Mouse (Mus musculus): ENCODE data around the gene Tssc4.

DNA sequence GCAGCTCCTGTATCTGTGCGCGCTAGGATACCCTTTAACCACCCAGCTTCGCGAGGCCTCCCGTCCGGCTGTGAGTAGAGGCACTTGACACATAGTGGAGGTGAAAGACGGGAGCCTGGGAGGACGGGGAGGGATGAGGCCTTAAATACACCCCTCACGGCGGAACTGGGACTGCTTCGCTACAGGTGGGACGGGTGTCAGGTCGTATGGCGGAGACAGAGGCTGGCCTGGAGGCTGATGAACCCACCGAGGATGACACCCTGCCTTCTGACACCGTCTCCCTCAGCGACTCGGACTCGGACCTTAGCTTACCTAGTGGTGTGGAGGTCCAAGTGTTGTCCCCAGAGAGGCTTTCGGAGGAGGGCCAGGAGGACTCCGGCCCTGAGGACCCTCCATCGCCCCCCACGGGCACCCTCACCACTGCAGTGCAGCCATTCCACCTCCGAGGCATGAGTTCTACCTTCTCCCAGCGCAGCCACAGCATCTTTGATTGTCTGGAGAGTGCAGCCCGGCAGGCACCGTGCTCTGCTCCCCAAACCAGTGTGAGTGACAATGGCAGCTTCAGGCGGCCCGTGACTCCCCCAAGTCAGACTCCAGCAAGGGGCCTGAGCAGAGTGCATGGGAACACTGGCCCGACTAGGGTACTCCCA, 827 bp downstream of the Tssc4 start:
- TF ChIP-seq POLR2A (IDR thresholded peaks at IDR 0.05; ENCODE audit: low read depth, low read length) (no peak), CTCF (IDR thresholded peaks at IDR 0.05; ENCODE audit: borderline replicate concordance, insufficient read depth, low read length) (no peak)
